Mouse (Mus musculus) embryonic fibroblast, embryonic 13.5 days (primary cell): ENCODE data around the gene Txlnb. TPM values are rescaled to one million over a fixed set of nuclear protein-coding genes. Genes with fewer than 3 reads are reported as not detected.
"Not testable (repeated sequence)": the region's sequence is repeated elsewhere in the genome, so short reads cannot be mapped to it uniquely, and the experiment has no call there.

Source experiments
- H3K27ac ChIP-seq: 2 replicates; pipeline ENCODE4 v1.5.1; 2012; ENCODE audit warnings: low read length, control low read depth, inconsistent platforms; ENCODE audit not compliant: insufficient read depth
- H3K4me1 ChIP-seq: 2 replicates; pipeline ENCODE4 v1.6.1; 2011; ENCODE audit warnings: low read length; ENCODE audit not compliant: control insufficient read depth, insufficient read depth
- H3K4me3 ChIP-seq: 2 replicates; pipeline ENCODE4 v1.5.1; 2011; ENCODE audit warnings: mild to moderate bottlenecking, control low read depth, low read length; ENCODE audit not compliant: insufficient read depth
- CTCF ChIP-seq: IDR thresholded peaks from 2 replicates; pipeline ENCODE4 v1.5.1; 2011; ENCODE audit warnings: mild to moderate bottlenecking, control low read depth, low read length, moderate library complexity, borderline replicate concordance; ENCODE audit not compliant: insufficient read depth
- POLR2A ChIP-seq: IDR thresholded peaks from 2 replicates; pipeline ENCODE4 v1.6.1; 2011; ENCODE audit warnings: low read depth, mild to moderate bottlenecking, control low read depth, low read length, moderate library complexity
- polyA plus RNA-seq: library from polyadenylated mRNA; stranded (reverse); fragments of >200 nt; gene quantifications from 2 replicates; pipeline ENCODE4 v1.2.4, GENCODE M21; 2011; ENCODE audit warnings: low read depth; ENCODE audit not compliant: missing spikeins, insufficient read length

The Txlnb gene
- polyA plus RNA-seq, 1 experiment = 1.4 TPM

- Histone ChIP-seq H3K4me1 (no peaks in the 10 kb centered on the region), H3K4me3 (no peak overlapping the region), H3K27ac (no peak overlapping the region)
- TF ChIP-seq CTCF = no peak
- no peak for TF ChIP-seq POLR2A
Observed at GRCm38 (mm10) chr10:17786771-17787170, 9.3 kb upstream of the Txlnb start.

GRCm38 (mm10) chr10:17787938-17788337 is 8.1 kb upstream of the Txlnb start:
- Histone ChIP-seq H3K4me3 (no peak overlapping the region), H3K4me1 (peaks cover 10% of the 10 kb centered on the region), H3K27ac (no peak overlapping the region)
- TF ChIP-seq POLR2A = no peak
- no peak for TF ChIP-seq CTCF

- Histone ChIP-seq H3K4me1 (peaks cover 10% of the 10 kb centered on the region), H3K4me3 (no peak overlapping the region), H3K27ac (no peak overlapping the region)
- no peak for TF ChIP-seq CTCF
- TF ChIP-seq POLR2A = no peak
Observed at GRCm38 (mm10) chr10:17788347-17788746, 7.7 kb upstream of the Txlnb start.

GRCm38 (mm10) chr10:17793926-17794325 is 2.1 kb upstream of the Txlnb start:
- H3K4me1 ChIP-seq = peaks cover 17% of the 10 kb centered on the region
- no peak overlapping the region for H3K4me3 ChIP-seq
- no peak for TF ChIP-seq POLR2A
- no peak for TF ChIP-seq CTCF
- peak overlapping the region; percentile 95 for H3K27ac ChIP-seq

- Histone ChIP-seq H3K27ac (peak overlapping the region; percentile 95), H3K4me3 (no peak overlapping the region), H3K4me1 (peaks cover 17% of the 10 kb centered on the region)
- no peak for TF ChIP-seq POLR2A
- TF ChIP-seq CTCF = no peak
Observed at GRCm38 (mm10) chr10:17794443-17794842, 1.6 kb upstream of the Txlnb start.

- peaks cover 21% of the 10 kb centered on the region for H3K4me1 ChIP-seq
- TF ChIP-seq POLR2A (no peak), CTCF (no peak)
- peak overlapping the region; percentile 95 for H3K27ac ChIP-seq
- H3K4me3 ChIP-seq = no peak overlapping the region
Observed at GRCm38 (mm10) chr10:17795227-17795626, 799 bp upstream of the Txlnb start.

GRCm38 (mm10) chr10:17796846-17797631 is 1.0 kb downstream of the Txlnb start:
- Histone ChIP-seq H3K4me3 (no peak overlapping the region), H3K27ac (peak overlapping the region; percentile 45; the same call in 1 of the 2 replicates), H3K4me1 (peaks cover 20% of the 10 kb centered on the region)
- no peak for TF ChIP-seq CTCF
- no peak for TF ChIP-seq POLR2A

- TF ChIP-seq CTCF (no peak), POLR2A (no peak)
Observed at GRCm38 (mm10) chr10:17797681-17798080, 1.7 kb downstream of the Txlnb start.

GRCm38 (mm10) chr10:17801788-17802187 is 5.8 kb downstream of the Txlnb start:
- TF ChIP-seq CTCF (no peak), POLR2A (no peak)
- Histone ChIP-seq H3K4me3 (no peak overlapping the region), H3K4me1 (peaks cover 4% of the 10 kb centered on the region; the same call in 1 of the 2 replicates), H3K27ac (no peak overlapping the region)

More at GRCm38 (mm10) chr10:17797681-17798080, 1.7 kb downstream of the Txlnb start:
- H3K27ac ChIP-seq = no peak overlapping the region
- H3K4me3 ChIP-seq = no peak overlapping the region
- peaks cover 13% of the 10 kb centered on the region for H3K4me1 ChIP-seq

GRCm38 (mm10) chr10:17808526-17808925 is 12.5 kb downstream of the Txlnb start:
- H3K4me3 ChIP-seq = no peak overlapping the region
- H3K4me1 ChIP-seq = no peaks in the 10 kb centered on the region
- no peak overlapping the region for H3K27ac ChIP-seq
- no peak for TF ChIP-seq POLR2A
- TF ChIP-seq CTCF = no peak

- no peak overlapping the region for H3K27ac ChIP-seq
- no peak overlapping the region for H3K4me3 ChIP-seq
- no peak for TF ChIP-seq POLR2A
- no peak for TF ChIP-seq CTCF
- H3K4me1 ChIP-seq = no peaks in the 10 kb centered on the region
Observed at GRCm38 (mm10) chr10:17815052-17815451, 19.0 kb downstream of the Txlnb start.

GRCm38 (mm10) chr10:17820422-17820821 is 24.4 kb downstream of the Txlnb start:
- H3K4me3 ChIP-seq, H3K27ac ChIP-seq, H3K4me1 ChIP-seq: not testable (repeated sequence)
